In the genomic region with DNA sequence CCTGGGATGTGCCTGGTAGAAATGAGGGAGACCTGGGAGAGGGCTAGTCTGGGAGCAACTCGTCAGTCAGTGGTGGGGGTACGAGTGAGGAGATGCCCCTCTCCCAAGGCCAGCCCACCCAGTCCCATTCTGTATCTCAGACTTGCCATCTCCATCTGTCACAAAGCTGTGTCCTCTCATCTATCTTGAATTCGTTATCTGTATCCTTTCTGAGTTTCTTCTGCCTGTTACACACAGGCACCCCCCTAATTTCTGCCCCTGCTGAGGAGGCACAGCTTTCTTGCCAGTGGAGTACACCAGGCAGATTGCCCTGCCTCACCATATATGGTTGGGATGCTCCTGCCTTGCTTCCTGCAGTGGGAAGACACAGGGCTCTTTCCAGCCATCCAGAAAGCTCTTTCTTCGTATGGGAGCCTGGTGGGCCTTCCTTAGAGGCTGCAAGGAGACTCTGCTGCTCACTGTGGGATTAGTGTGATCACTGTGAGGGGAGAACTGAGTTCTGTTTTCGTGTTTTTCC, we compare ENCODE assay signal across 15 mouse cellular contexts. TPM values are rescaled to one million over a fixed set of nuclear protein-coding genes. Genes with fewer than 3 reads are reported as not detected.
DNase-seq lines count a peak whose midpoint lies in the region; ATAC-seq and TF ChIP-seq lines count a peak whose summit lies in the region.
"Had no signal": no experiment of that assay in that cellular context is flagged by ENCODE, and none has a peak within 500 bp of the region (broad histone marks: within the 10 kb centered on the region; RNA-seq: fewer than 3 reads in every experiment).

No protein-coding gene starts in this region.

- no peak for DNase-seq in forebrain, postnatal 0 days
- peak; percentile 54 to 76 for DNase-seq in layer of hippocampus, adult 18-20 months (ENCODE audit: low spot score in 2 of 2)
- DNase-seq in layer of hippocampus, postnatal 25 days (ENCODE audit: extremely low spot score in 1 of 2, low spot score in 1 of 2): no peak
- DNase-seq in right cerebral cortex, adult 2 months (ENCODE audit: low spot score in 2 of 2): peak; percentile 30 to 41
- DNase-seq in right cerebral cortex, postnatal 4 days: no peak
- DNase-seq in kidney, postnatal 36 days: no peak
- DNase-seq in urinary bladder, postnatal 36 days (ENCODE audit: low spot score in 2 of 2): no peak
- DNase-seq: gastrocnemius, postnatal 14 days; kidney, postnatal 4 days; lung, adult 18-20 months had no signal

- H3K27me3 ChIP-seq in forebrain, embryonic 15.5 days: no peaks in the 10 kb centered on the region
- no peaks in the 10 kb centered on the region for H3K27me3 ChIP-seq in forebrain, postnatal 0 days (ENCODE audit: insufficient read depth, low read length)
- H3K27me3 ChIP-seq: limb, embryonic 13.5 days had no signal

- no peaks in the 10 kb centered on the region for H3K36me3 ChIP-seq in forebrain, embryonic 15.5 days
- H3K36me3 ChIP-seq in forebrain, postnatal 0 days (ENCODE audit: insufficient read depth): 0 out of 2 replicates have a peak, but pooled peaks cover 4% of the 10 kb centered on the region

- WGBS in forebrain, embryonic 15.5 days: 73% methylated on average over 5 of the region's 5 CpGs
- 50% methylated on average over 5 of the region's 5 CpGs for WGBS in forebrain, postnatal 0 days

- TF ChIP-seq CTCF in forebrain, postnatal 0 days (IDR thresholded peaks at IDR 0.05; ENCODE audit: low read depth): no peak

- no peak for ATAC-seq in forebrain, embryonic 15.5 days (replicated peaks)
- no peak for ATAC-seq in forebrain, postnatal 0 days
- ATAC-seq: activated CD4-positive, CD25-positive, alpha-beta regulatory T cell, adult 4 months; intestine, postnatal 0 days had no signal

- no peaks in the 10 kb centered on the region for H3K9me3 ChIP-seq in forebrain, embryonic 15.5 days
- no peaks in the 10 kb centered on the region for H3K9me3 ChIP-seq in forebrain, postnatal 0 days (ENCODE audit: low read length)
- H3K9me3 ChIP-seq: limb, embryonic 13.5 days had no signal

- peak overlapping the region; percentile 32; the same call in 1 of the 2 replicates for H3K27ac ChIP-seq in forebrain, embryonic 15.5 days (replicated peaks)
- H3K27ac ChIP-seq in forebrain, postnatal 0 days (ENCODE audit: low read depth, low read length): no peak overlapping the region
- H3K27ac ChIP-seq: limb, embryonic 13.5 days; macrophage had no signal

- no peak overlapping the region for H3K4me3 ChIP-seq in forebrain, embryonic 15.5 days
- no peak overlapping the region for H3K4me3 ChIP-seq in forebrain, postnatal 0 days (ENCODE audit: low read depth, low read length)
- H3K4me3 ChIP-seq: limb, embryonic 13.5 days had no signal

- no peak overlapping the region for H3K4me2 ChIP-seq in forebrain, embryonic 15.5 days (replicated peaks)
- no peak overlapping the region for H3K4me2 ChIP-seq in forebrain, postnatal 0 days (ENCODE audit: low read depth)
- H3K4me2 ChIP-seq: limb, embryonic 13.5 days had no signal

- H3K9ac ChIP-seq in forebrain, embryonic 15.5 days (replicated peaks): no peak overlapping the region
- no peak overlapping the region for H3K9ac ChIP-seq in forebrain, postnatal 0 days
- H3K9ac ChIP-seq: limb, embryonic 13.5 days had no signal

- H3K4me1 ChIP-seq in forebrain, embryonic 15.5 days: peaks cover 31% of the 10 kb centered on the region
- H3K4me1 ChIP-seq in forebrain, postnatal 0 days (ENCODE audit: insufficient read depth): 0 out of 2 replicates have a peak, but pooled peaks cover 6% of the 10 kb centered on the region

RNA-seq across cellular contexts. Expression of a gene that starts 12.7 kb away (rescaled TPM):
- polyA plus RNA-seq in forebrain, embryonic 15.5 days (2015; fragmentation: Nextera tagmentation; extraction: Ambion mirVana): 26.4 and 27.1 TPM in 2 replicates
- total RNA-seq in forebrain, postnatal 0 days (2014; rRNA removed): 40.9 and 50.9 TPM in 2 replicates
- polyA plus RNA-seq in forebrain, postnatal 0 days (2015; fragmentation: Nextera tagmentation; extraction: Ambion mirVana): 20.8 and 23.7 TPM in 2 replicates
- 10 to 100 TPM; 53.4 to 54.2 TPM for total RNA-seq in layer of hippocampus, adult 18-20 months (2021)
- total RNA-seq in layer of hippocampus, postnatal 25 days (2021): 10 to 100 TPM; 47.1 to 53.5 TPM

RNA-seq across cellular contexts. Expression of a gene that starts 33.9 kb away (rescaled TPM):
- polyA plus RNA-seq in forebrain, embryonic 15.5 days (2015; fragmentation: Nextera tagmentation; extraction: Ambion mirVana): 3.4 and 3.9 TPM in 2 replicates
- 14.0 and 17.2 TPM in 2 replicates for total RNA-seq in forebrain, postnatal 0 days (2014; rRNA removed)
- 2.0 and 2.8 TPM in 2 replicates for polyA plus RNA-seq in forebrain, postnatal 0 days (2015; fragmentation: Nextera tagmentation; extraction: Ambion mirVana)
- 1 to 10 TPM; 6.1 to 6.5 TPM for total RNA-seq in layer of hippocampus, adult 18-20 months (2021)
- 1 to 10 TPM; 6.2 to 7.7 TPM for total RNA-seq in layer of hippocampus, postnatal 25 days (2021)

Comparison
In these comparisons a context has a peak if more than half of its experiments do, and no peak if none do; other contexts are left out.
1. DNase-seq: peak in layer of hippocampus, adult 18-20 months (2 of 2) and right cerebral cortex, adult 2 months (2 of 2); none in forebrain, postnatal 0 days (single experiment), layer of hippocampus, postnatal 25 days (0 of 2), right cerebral cortex, postnatal 4 days (single experiment), kidney, postnatal 36 days (0 of 2) and urinary bladder, postnatal 36 days (0 of 2).